Mouse (Mus musculus): ENCODE results near the gene Atp5s. TPM values are rescaled to one million over a fixed set of nuclear protein-coding genes. Genes with fewer than 3 reads are reported as not detected.

Gene Atp5s
- polyA plus RNA-seq, 1 experiment from 2014 or later = 24.1 TPM

DNA sequence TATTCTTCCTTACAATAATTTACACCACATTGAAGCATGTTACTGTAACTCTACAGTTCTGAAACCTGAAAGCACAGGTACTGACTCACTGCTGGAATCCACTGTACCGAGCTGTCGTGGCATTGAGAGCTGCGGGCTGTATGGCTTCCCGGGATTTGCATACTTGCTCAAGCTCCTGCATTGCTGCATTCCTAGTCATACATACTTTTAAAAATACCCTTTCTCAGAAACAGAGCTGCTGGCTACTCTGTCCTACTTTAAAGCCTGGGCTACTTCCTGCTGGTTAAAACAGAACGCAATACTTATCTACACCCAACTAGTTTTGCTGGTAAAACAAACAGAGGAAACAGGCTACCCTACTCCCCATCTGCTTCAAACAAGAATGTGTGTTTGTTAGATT, 19.4 kb downstream of the Atp5s start:
- Histone ChIP-seq H3K4me3 (replicated peaks) (no peak overlapping the region), H3K9me3 (no peaks in the 10 kb centered on the region), H3K4me2 (no peak overlapping the region), H3K9ac (no peak overlapping the region), H3K36me3 (replicated peaks) (no peaks in the 10 kb centered on the region), H3K4me1 (no peaks in the 10 kb centered on the region), H3K27me3 (no peaks in the 10 kb centered on the region), H3K27ac (no peak overlapping the region)
- ATAC-seq (ENCODE audit: low FRiP score) = no peak
- WGBS = 90% methylated on average over 5 of the region's 5 CpGs

DNA sequence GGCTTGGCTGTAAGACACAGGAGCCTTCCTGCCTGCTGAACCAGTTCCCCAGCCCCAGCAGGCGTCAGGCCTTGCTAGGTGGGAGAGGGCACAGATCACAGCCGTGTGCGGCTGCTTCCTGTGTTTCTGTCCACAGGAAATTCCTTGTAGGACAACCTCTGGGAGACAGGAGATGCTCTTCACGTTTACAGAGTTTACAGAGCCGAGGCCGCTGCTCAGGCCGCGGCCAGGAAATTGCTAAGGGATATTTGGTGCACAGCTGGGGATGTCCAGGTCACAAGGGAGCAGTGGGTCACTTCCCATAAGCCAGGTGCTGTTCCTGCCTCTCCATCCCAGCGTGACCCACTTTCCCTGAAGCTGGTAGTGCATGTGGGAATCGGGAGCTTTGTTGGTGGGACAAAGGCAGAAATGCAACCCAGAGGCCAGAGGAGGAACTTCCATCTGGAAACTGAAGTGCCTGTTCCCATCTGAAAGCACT, 27.2 kb downstream of the Atp5s start:
- H3K4me2 ChIP-seq = no peak overlapping the region
- no peaks in the 10 kb centered on the region for H3K36me3 ChIP-seq (replicated peaks)
- no peak overlapping the region for H3K4me3 ChIP-seq (replicated peaks)
- no peaks in the 10 kb centered on the region for H3K4me1 ChIP-seq
- WGBS = 50% methylated on average over 10 of the region's 10 CpGs
- H3K9ac ChIP-seq = no peak overlapping the region
- 0 out of 2 replicates have a peak, but pooled peaks cover 4% of the 10 kb centered on the region for H3K27me3 ChIP-seq
- no peak overlapping the region for H3K27ac ChIP-seq
- H3K9me3 ChIP-seq = no peaks in the 10 kb centered on the region
- ATAC-seq (ENCODE audit: low FRiP score) = no peak

DNA sequence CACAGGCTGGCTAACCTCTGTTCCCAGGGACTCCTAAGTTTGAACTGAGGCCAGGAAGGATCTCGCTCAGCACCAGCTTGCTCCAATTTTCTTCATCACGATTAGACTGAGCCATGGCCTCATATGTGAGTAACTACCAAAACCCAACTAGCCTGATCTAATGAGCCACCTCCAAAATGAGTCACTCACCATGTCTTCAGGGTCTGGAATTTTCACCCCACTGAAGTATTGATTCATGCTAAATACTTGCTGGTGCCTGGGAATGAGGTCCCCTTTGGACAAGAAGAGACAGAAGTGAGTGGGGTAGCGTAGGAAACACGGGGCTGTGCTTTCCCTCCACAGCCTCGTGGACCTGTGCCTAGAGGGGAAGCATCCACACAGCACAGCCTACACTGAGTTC, 29.2 kb downstream of the Atp5s start:
- no peaks in the 10 kb centered on the region for H3K36me3 ChIP-seq (replicated peaks)
- H3K4me2 ChIP-seq = no peak overlapping the region
- H3K4me1 ChIP-seq = peaks cover 13% of the 10 kb centered on the region
- H3K4me3 ChIP-seq (replicated peaks) = no peak overlapping the region
- no peak overlapping the region for H3K9ac ChIP-seq
- H3K9me3 ChIP-seq = no peaks in the 10 kb centered on the region
- H3K27me3 ChIP-seq = 0 out of 2 replicates have a peak, but pooled peaks cover 4% of the 10 kb centered on the region
- no peak for ATAC-seq (ENCODE audit: low FRiP score)
- 79% methylated on average over 5 of the region's 5 CpGs for WGBS
- H3K27ac ChIP-seq = no peak overlapping the region

DNA sequence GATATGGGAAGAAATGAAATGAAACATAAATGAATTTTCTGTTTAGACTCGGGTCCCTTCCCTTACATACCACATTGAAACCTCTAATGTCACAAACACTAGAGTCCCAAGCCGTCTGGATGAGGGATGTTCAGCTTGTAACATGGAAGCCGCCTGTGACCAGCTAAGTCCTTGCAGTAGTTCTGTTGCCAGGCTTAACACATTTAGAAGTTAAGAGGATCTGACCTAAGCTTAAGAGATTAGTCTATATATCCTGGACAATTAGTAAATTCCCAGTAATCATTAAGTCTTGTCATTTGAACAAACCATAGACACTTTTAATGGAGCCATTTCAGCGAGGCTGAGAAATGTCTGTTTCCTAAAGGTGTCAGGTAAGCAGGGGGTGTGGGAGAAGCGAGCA, 31.3 kb downstream of the Atp5s start:
- no peak overlapping the region for H3K4me3 ChIP-seq (replicated peaks)
- H3K4me2 ChIP-seq = no peak overlapping the region
- no peak for ATAC-seq (ENCODE audit: low FRiP score)
- 77% methylated on average over 5 of the region's 5 CpGs for WGBS
- H3K4me1 ChIP-seq = peaks cover 15% of the 10 kb centered on the region
- H3K27ac ChIP-seq = no peak overlapping the region
- 0 out of 2 replicates have a peak, but pooled peaks cover 4% of the 10 kb centered on the region for H3K27me3 ChIP-seq
- no peaks in the 10 kb centered on the region for H3K9me3 ChIP-seq
- no peak overlapping the region for H3K9ac ChIP-seq
- no peaks in the 10 kb centered on the region for H3K36me3 ChIP-seq (replicated peaks)

DNA sequence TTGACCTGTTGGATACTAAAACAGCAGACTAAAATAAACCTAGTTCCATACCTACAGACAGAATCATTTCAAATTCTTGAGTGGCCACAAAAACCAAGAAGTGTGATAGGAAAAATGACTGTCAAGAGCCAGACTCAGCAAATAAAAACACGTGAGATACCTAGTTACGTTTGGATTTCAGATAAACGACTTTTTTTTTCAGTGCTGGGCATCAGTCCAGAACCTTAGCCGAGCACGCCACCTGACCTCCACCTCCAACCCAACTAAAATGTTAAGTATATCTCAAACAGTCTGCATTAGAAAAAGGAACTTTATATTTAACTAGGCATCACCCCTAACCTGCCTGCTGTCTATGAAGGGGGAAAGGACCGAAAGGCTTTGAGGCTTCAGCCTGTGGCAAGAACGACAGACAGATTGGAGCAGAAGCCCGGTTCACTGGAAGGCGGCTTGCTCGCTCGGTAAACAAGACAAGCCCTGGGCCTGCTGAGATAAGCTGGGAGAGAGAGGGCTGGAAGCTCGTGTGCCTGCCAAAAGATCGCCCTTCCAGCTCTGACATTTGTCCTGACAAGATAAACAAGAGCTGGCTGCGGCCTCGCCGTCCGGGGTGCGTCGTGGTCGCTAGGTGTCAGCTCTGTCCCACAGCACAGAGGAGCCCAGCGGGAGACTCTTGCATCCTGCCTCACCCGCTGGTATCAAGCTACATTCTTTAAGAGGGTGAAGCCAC, 32.8 kb downstream of the Atp5s start:
- ATAC-seq (ENCODE audit: low FRiP score) = peak; percentile 83
- 18% methylated on average over 22 of the region's 22 CpGs for WGBS
- H3K4me2 ChIP-seq = peak overlapping the region; percentile 47
- H3K27me3 ChIP-seq = 0 out of 2 replicates have a peak, but pooled peaks cover 7% of the 10 kb centered on the region
- H3K4me1 ChIP-seq = peaks cover 15% of the 10 kb centered on the region
- no peak overlapping the region for H3K27ac ChIP-seq
- H3K9me3 ChIP-seq = no peaks in the 10 kb centered on the region
- peak overlapping the region; percentile 2; the same call in 1 of the 2 replicates for H3K4me3 ChIP-seq (replicated peaks)
- no peaks in the 10 kb centered on the region for H3K36me3 ChIP-seq (replicated peaks)
- no peak overlapping the region; the same call in 1 of the 2 replicates for H3K9ac ChIP-seq

DNA sequence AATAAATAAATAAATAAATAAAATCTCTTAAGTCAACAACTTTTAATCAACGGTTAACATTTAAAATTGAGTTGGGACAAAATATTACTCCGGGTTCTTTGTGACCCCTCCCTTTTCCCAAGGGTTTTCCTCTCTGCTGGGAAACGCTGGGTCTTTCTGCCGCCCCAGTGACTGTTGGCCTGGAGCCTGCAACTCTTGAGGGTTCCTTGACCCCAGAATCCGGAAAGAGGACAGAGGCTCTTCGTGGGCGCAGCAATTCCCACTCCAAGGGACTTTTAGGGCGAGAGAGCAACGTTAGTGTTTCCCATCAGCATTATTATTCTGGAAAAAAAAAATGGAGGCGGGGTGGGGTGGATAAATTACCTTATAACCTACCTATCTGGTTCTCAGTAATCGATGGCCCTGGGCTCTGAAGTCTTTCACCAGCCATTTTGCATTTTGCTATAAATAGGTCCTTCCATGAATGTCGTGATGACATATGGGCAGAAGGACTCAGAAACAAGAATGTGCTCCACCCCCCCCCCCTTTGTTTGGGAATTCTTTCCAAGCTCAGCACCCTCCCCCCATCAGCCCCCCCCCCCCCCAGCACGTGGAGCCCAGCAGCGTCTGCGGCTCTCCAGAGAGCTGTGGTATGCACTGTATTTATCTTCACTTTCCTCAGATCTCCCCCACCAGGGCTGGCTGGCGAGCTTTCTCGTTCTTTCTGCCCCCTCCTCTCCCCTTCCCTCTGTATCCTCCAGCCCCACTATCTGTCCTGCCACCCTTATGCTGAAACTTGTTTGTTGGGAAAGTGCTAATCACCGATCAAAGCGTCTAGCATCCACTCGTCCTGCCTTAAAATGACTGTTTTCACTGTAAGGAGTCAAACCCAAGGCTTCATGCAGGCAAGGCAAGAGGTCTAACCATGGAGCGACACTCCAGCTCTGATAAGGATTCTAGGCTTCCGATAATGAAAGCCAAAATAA, 33.8 kb downstream of the Atp5s start:
- peak; percentile 40; the same call in 1 of the 2 replicates for ATAC-seq (ENCODE audit: low FRiP score)
- Histone ChIP-seq H3K4me2 (peak overlapping the region; percentile 47), H3K36me3 (replicated peaks) (no peaks in the 10 kb centered on the region), H3K27me3 (0 out of 2 replicates have a peak, but pooled peaks cover 7% of the 10 kb centered on the region), H3K27ac (no peak overlapping the region), H3K4me3 (replicated peaks) (peak overlapping the region; percentile 2; the same call in 1 of the 2 replicates), H3K9ac (0 out of 2 replicates have a peak overlapping the region, but pooled peaks have one; percentile 21), H3K9me3 (no peaks in the 10 kb centered on the region), H3K4me1 (peaks cover 15% of the 10 kb centered on the region)
- 8% methylated on average over 22 of the region's 22 CpGs for WGBS

DNA sequence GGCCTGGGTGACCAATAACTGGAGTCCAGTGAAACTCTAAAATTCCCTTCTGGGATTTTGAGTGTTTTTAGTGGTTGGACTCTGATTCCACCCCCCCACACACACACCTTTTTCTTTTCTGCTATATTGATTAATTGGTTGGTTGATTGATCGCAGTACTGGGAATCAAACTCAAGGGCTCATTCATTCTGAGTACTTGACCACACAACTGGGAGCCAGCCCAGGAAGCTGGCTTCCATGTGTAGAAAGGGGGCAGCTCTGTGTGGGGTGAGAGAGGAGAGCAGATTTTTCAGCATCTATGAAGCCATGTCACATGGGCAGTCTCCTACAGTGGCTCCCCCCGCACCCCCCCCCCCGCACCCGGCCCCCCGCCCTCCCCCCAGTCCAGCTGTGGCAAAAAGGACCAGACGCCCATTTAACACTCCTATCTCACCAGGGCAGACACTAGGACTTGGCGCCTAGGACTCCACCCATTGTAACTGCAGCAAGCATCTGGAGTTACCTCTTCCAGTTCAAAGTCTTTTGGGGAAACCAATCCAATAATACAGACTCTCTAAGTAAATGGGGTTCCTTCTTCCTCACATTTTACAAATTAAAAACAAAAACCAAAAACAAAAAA, 34.6 kb downstream of the Atp5s start:
- Histone ChIP-seq H3K4me3 (replicated peaks) (no peak overlapping the region), H3K36me3 (replicated peaks) (no peaks in the 10 kb centered on the region), H3K4me1 (peaks cover 15% of the 10 kb centered on the region), H3K27ac (no peak overlapping the region), H3K27me3 (0 out of 2 replicates have a peak, but pooled peaks cover 7% of the 10 kb centered on the region), H3K9ac (no peak overlapping the region), H3K4me2 (no peak overlapping the region), H3K9me3 (no peaks in the 10 kb centered on the region)
- WGBS = 52% methylated on average over 7 of the region's 7 CpGs
- no peak for ATAC-seq (ENCODE audit: low FRiP score)

DNA sequence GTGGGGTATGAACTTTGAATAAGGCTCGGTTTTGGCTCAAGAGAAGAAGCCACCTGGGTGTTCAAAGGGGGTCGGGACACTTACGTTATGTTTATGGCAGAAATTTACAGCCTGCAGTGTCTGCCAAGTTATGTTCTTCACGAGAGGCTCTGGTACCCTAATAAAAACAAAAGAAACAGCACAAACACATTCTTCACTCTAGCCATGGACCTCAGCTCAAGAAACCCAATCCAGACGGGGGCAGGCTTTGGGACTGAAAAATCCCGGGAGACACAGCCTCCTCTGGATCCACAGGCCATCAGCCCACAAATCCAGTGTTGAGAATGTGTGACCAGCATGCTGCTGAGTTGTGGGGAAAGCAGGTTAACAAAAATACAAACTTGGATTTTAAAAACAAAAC, 35.3 kb downstream of the Atp5s start:
- Histone ChIP-seq H3K27me3 (0 out of 2 replicates have a peak, but pooled peaks cover 7% of the 10 kb centered on the region), H3K9ac (no peak overlapping the region), H3K9me3 (no peaks in the 10 kb centered on the region), H3K4me2 (no peak overlapping the region), H3K27ac (no peak overlapping the region), H3K4me3 (replicated peaks) (no peak overlapping the region), H3K36me3 (replicated peaks) (no peaks in the 10 kb centered on the region), H3K4me1 (peaks cover 15% of the 10 kb centered on the region)
- 71% methylated on average over 6 of the region's 6 CpGs for WGBS
- no peak for ATAC-seq (ENCODE audit: low FRiP score)

DNA sequence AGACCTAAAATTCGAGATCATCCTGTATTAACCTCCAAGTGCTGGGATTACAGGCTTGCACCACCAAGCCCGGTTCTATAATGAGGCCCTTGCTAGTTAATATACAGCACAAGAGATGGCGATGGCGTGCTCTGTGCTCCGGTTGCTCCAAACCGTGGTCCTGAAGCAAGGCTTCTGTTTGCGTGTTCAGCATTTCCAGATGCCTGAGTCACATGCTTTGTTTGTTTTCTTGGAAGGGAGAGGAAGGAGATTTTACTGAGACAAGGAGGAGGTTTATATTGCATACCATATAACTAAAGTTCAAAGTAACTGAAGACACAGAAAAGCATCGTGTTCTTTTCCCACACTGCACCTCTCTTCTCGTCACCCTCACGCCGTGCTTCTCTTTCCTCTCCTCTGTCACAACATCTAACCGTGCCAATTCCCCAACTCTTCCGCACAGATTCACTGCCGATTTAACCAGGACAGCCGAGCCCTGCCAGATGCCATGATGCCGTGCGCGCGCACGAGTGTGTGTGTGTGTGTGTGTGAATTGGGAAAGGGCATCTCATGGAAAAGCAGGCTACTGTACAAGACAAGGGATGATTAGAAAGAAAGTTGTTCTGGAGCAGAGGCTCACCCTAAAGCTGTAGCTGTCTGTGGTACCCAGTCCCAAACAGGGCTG, 36.1 kb downstream of the Atp5s start:
- no peak for ATAC-seq (ENCODE audit: low FRiP score)
- Histone ChIP-seq H3K27me3 (0 out of 2 replicates have a peak, but pooled peaks cover 7% of the 10 kb centered on the region), H3K4me1 (peaks cover 21% of the 10 kb centered on the region), H3K36me3 (replicated peaks) (no peaks in the 10 kb centered on the region), H3K27ac (no peak overlapping the region), H3K4me2 (no peak overlapping the region), H3K9ac (no peak overlapping the region), H3K9me3 (no peaks in the 10 kb centered on the region), H3K4me3 (replicated peaks) (no peak overlapping the region)
- WGBS = 94% methylated on average over 20 of the region's 20 CpGs

DNA sequence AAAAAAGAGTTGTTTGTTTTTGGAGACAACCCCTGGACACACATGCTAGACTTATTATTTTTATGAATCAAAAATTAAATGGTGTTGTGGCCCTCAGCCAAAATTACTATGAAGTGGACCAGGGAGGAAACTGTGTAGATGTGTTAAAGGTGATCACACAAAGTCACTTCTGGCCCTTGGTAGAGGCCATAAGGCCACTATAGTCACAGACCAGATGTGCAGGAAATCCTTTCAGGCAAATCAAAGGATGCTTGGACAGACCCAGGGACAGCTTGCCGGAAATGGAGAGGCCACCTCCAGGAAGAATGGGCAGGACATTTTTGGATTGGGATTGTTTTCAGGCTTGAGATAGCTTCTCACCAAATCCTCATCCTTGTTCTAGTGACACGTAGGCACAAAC, 36.9 kb downstream of the Atp5s start:
- Histone ChIP-seq H3K9me3 (no peaks in the 10 kb centered on the region), H3K4me2 (no peak overlapping the region), H3K27me3 (0 out of 2 replicates have a peak, but pooled peaks cover 4% of the 10 kb centered on the region), H3K4me1 (peaks cover 27% of the 10 kb centered on the region), H3K4me3 (replicated peaks) (no peak overlapping the region), H3K27ac (no peak overlapping the region), H3K36me3 (replicated peaks) (no peaks in the 10 kb centered on the region), H3K9ac (no peak overlapping the region)
- no peak for ATAC-seq (ENCODE audit: low FRiP score)
- 62% methylated on average over 2 of the region's 2 CpGs for WGBS

DNA sequence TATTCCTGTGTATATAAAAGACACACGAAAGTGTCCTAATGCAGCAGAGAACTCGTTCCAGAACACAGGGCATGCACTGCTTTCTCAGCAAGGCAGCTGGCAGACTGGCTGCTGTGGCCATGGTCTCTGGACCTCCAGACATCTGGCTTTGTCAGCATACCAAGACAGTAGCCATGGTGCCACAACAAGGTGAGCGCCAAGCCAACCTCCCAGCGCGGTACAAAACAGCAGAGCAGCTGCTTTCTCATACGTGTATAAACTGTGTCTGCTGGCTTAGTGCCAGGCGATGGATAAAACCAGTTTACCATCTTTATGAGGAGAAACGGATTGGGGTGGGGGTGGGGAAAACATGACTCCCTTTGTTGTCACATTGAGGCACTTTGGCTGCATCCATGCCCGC, 40.8 kb downstream of the Atp5s start:
- WGBS = 76% methylated on average over 9 of the region's 9 CpGs
- no peaks in the 10 kb centered on the region for H3K9me3 ChIP-seq
- peaks cover 28% of the 10 kb centered on the region for H3K4me1 ChIP-seq
- H3K4me3 ChIP-seq (replicated peaks) = no peak overlapping the region
- H3K4me2 ChIP-seq = no peak overlapping the region
- no peaks in the 10 kb centered on the region for H3K36me3 ChIP-seq (replicated peaks)
- H3K9ac ChIP-seq = no peak overlapping the region
- 0 out of 2 replicates have a peak, but pooled peaks have one; percentile 42 for ATAC-seq (ENCODE audit: low FRiP score)
- H3K27me3 ChIP-seq = 0 out of 2 replicates have a peak, but pooled peaks cover 3% of the 10 kb centered on the region
- H3K27ac ChIP-seq = no peak overlapping the region

All from forebrain, embryonic 12.5 days (tissue).